Mouse (Mus musculus) heart, postnatal 0 days (tissue): ENCODE data around the gene Kdm5b.

Experiments used
- CTCF ChIP-seq: IDR thresholded peaks from 2 replicates; pipeline ENCODE4 v1.5.1; 2016; ENCODE audit warnings: antibody characterized with exemption, control low read depth, low read depth
- EP300 ChIP-seq: IDR thresholded peaks from 2 replicates; pipeline ENCODE4 v1.6.1; 2016; ENCODE audit warnings: antibody characterized with exemption, low read depth

DNA sequence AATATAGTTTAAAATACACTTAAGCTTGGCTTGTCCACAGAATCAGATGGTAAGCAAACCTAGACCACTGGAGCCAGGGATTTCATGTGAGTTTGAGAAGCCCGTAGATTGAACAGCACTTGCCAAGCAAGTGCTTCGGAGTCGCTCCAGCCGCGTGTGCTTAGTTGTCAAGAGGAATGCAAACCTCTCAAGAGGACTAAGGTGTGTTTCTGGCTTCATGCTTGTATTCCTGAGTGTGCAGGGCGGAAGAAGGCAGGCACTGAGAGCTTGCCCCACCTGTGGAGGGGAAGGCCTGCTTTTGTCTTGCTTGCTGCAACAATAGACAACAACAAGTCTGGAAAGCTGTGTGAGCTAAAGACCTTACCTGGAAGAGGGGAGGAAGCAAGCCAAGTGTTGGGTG, 83.7 kb downstream of the Kdm5b start:
- TF ChIP-seq CTCF (no peak), EP300 (no peak)
